Mouse (Mus musculus) cerebellum, adult 9-10 months (tissue): ENCODE measurements at regions not wholly inside any gene's neighbourhood (a gene's known extent, or its start where the extent isn't known, plus 50 kb on each side); places are given as distances from the start of the nearest gene placed in this dataset.

Experiments
- DNase-seq: peaks from one replicate; pipeline ENCODE4 v3.0.0; 2022

- no peak for DNase-seq
These were observed 307.2 kb downstream of the Zfp804a start for GRCm38 (mm10) chr2:82360224-82360623.

- peak; percentile 10 for DNase-seq
These were observed 320.1 kb downstream of the Zfp804a start for GRCm38 (mm10) chr2:82373152-82373551.

- peak; percentile 8 for DNase-seq
These were observed 325.5 kb downstream of the Zfp804a start for GRCm38 (mm10) chr2:82378476-82378875.

DNA sequence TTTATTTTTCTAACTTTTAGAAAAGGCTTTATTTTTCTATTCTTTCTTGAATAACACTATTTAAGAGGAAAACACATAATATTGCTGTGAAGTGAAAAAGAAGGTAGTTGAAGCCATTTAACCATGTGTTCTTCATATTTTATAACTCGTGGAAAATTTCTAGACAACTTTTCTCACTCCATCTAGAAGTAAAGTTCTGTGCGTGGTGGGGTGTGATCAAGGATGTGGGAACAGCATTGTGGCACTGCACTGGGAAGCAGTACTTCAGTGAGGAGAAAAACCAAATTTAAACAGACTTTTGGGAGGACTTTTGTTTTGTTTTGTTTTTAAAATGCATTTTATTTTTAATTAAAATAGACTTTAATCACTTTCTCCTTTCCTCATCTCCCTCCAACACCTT is 332.1 kb downstream of the Zfp804a start:
- no peak for DNase-seq

DNA sequence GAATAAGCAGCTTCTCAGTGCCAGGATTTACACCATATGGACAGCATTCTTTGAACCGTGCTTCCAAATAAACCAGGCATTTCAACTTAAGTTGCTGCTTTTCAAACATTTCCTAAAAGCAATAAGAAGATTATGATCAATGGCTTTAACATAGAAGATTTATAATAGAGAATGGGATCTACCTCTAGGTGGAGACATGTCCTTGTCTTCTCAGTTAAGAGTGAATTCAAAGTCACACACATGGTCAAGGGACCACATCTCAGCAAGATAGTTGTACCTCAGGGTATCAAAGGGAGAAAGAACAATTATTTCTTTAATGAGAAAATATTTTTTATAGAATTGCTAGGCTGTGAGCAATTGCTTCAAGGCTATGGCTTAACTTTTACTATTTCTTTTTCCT is 334.7 kb downstream of the Zfp804a start:
- no peak for DNase-seq

DNA sequence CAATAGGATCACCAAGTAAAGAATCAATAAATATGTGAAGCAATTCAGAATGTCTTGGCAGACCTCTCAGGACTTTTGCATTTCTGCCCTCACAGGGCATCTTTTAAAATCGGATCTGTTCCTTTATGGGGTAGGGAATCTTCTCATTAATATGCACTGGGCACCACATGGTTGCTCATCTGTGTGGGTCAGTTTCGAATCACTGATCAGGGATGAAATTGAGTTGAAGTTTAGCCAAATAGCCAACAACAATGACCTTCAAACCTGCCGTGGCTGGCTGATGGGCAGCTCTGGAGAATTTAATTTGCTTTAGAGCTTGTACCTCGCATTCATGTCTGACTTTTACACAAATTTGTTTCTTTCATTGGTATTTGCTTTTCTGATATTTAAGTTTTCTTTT is 342.4 kb downstream of the Zfp804a start:
- DNase-seq: peak; percentile 8

GRCm38 (mm10) chr2:82445706-82446105 is 392.7 kb downstream of the Zfp804a start:
- DNase-seq: no peak

DNA sequence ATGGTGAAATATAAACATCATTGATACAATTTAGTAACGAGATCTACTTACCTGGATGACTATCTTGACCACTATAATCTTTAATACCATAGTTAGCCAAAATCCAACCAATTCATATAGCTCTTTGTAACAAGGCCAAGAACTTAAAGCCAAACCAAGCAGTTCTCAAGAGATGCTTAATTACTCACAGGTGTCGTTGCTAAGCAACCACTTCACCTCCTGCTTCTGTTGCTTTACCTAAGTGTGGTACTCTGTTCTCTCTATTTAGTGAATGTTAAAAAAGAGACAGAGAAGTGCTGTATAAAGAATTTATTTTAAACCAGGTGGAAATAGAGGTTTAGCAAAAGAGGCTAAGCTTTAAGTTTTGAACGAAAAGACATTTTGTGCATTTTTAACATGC is 402.7 kb downstream of the Zfp804a start:
- no peak for DNase-seq
